Mouse (Mus musculus): ENCODE measurements at regions not wholly inside any gene's neighbourhood (a gene's known extent, or its start where the extent isn't known, plus 50 kb on each side); places are given as distances from the start of the nearest gene placed in this dataset.

GRCm38 (mm10) chr17:84085232-84085631, 102.5 kb downstream of the Zfp36l2 start:
- TF ChIP-seq CTCF (IDR thresholded peaks at IDR 0.05; ENCODE audit: extremely low read depth, insufficient read depth, low read length), result no peak
- no peak for TF ChIP-seq POLR2A (IDR thresholded peaks at IDR 0.05; ENCODE audit: extremely low read depth, insufficient read depth, low read length)

Data from cortical plate, adult 2 months (tissue).